Mouse (Mus musculus) intestine, postnatal 0 days (tissue): Measurements from ENCODE around the gene Slc25a16. TPM values are rescaled to one million over a fixed set of nuclear protein-coding genes. Genes with fewer than 3 reads are reported as not detected.

Experiments used
- ATAC-seq: fragments of 200-750 bp; cut with Nextera tagmentation; 2 replicates; pipeline ENCODE4 v1.8.0; 2017; ENCODE audit warnings: mild to moderate bottlenecking, moderate TSS enrichment, moderate library complexity
- H3K27ac ChIP-seq: fragments of 300-500 bp; sonication (generic); 2 replicates; pipeline ENCODE4 v1.5.1; 2014; ENCODE audit warnings: mild to moderate bottlenecking, low read depth, low read length, moderate library complexity
- H3K27me3 ChIP-seq: fragments of 300-500 bp; sonication (generic); replicated peaks from 2 replicates; pipeline ENCODE4 v1.6.1; 2014; ENCODE audit warnings: low read length, mixed read lengths; ENCODE audit not compliant: control insufficient read depth, insufficient read depth
- H3K36me3 ChIP-seq: fragments of 300-500 bp; sonication (generic); 2 replicates; pipeline ENCODE4 v1.6.1; 2014; ENCODE audit warnings: mild to moderate bottlenecking, moderate library complexity; ENCODE audit not compliant: control insufficient read depth, insufficient read depth
- H3K4me1 ChIP-seq: fragments of 300-500 bp; sonication (generic); replicated peaks from 2 replicates; pipeline ENCODE4 v1.6.1; 2014; ENCODE audit warnings: antibody characterized with exemption, low read length, mixed read lengths; ENCODE audit not compliant: control insufficient read depth, insufficient read depth
- H3K4me2 ChIP-seq: fragments of 300-500 bp; sonication (generic); replicated peaks from 2 replicates; pipeline ENCODE4 v1.6.1; 2014; ENCODE audit warnings: low read depth, mild to moderate bottlenecking, moderate library complexity
- H3K4me3 ChIP-seq: fragments of 300-500 bp; sonication (generic); 2 replicates; pipeline ENCODE4 v1.5.1; 2014; ENCODE audit warnings: low read depth, low read length
- H3K9ac ChIP-seq: fragments of 300-500 bp; sonication (generic); 2 replicates; pipeline ENCODE4 v1.6.1; 2014; ENCODE audit warnings: mild to moderate bottlenecking, low read depth, low read length
- H3K9me3 ChIP-seq: fragments of 300-500 bp; sonication (generic); 2 replicates; pipeline ENCODE4 v1.6.1; 2016; ENCODE audit warnings: mixed run types; ENCODE audit not compliant: control insufficient read depth
- CTCF ChIP-seq: sonication (generic); IDR thresholded peaks from 2 replicates; pipeline ENCODE4 v1.5.1; 2016; ENCODE audit warnings: low read depth, mild to moderate bottlenecking, control low read depth, antibody characterized with exemption, moderate library complexity
- WGBS: fragments of 180-500 bp; shearing (Covaris S2); extraction: QIAGEN DNeasy Blood & Tissue Kit; methylation state at CpG from one replicate; pipeline ENCODE4 v1.1.7; 2014; 5-methylcytosine and 5-hydroxymethylcytosine counted together
- polyA plus RNA-seq: library from polyadenylated mRNA; unstranded; fragments of >200 nt; fragmentation: Nextera tagmentation; extraction: Ambion mirVana; gene quantifications from 2 replicates; pipeline ENCODE4 v1.2.1, GENCODE M21; 2015

The Slc25a16 gene
- polyA plus RNA-seq, 1 experiment from 2014 or later = 14.6 TPM

- Histone ChIP-seq H3K4me1 (peaks cover 3% of the 10 kb centered on the region; the same call in 1 of the 2 replicates), H3K4me2 (no peak overlapping the region), H3K27me3 (peaks cover 7% of the 10 kb centered on the region; the same call in 1 of the 2 replicates), H3K9me3 (no peaks in the 10 kb centered on the region), H3K27ac (no peak overlapping the region), H3K4me3 (no peak overlapping the region), H3K36me3 (no peaks in the 10 kb centered on the region), H3K9ac (no peak overlapping the region)
- no peak for ATAC-seq
- WGBS = 50% methylated on average over 1 of the region's 1 CpGs
- no peak for TF ChIP-seq CTCF
These were observed 35.9 kb upstream of the Slc25a16 start for GRCm38 (mm10) chr10:62884517-62884916.

DNA sequence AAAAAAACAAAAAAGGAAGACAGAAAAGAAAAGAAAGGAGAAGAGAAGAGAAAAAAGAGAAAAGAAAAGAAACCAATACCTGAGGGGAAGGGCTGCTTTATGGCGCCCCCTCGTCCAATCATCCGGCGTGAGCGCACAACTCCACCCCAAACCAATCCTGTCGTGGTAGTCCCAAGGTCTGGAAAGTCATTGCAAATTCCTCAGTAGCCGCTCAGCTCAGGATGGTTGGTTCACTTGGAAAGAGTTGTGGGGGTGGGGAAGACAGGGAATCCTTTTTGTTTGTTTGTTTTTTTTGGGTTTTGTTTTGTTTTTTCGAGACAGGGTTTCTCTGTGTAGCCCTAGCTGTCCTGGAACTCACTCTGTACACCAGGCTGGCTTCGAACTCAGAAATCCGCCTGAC is 35.0 kb upstream of the Slc25a16 start:
- Histone ChIP-seq H3K36me3 (no peaks in the 10 kb centered on the region), H3K27ac (no peak overlapping the region), H3K4me2 (peak overlapping the region; percentile 93), H3K27me3 (peaks cover 7% of the 10 kb centered on the region; the same call in 1 of the 2 replicates), H3K4me1 (peaks cover 3% of the 10 kb centered on the region; the same call in 1 of the 2 replicates), H3K9me3 (no peaks in the 10 kb centered on the region), H3K9ac (no peak overlapping the region), H3K4me3 (peak overlapping the region; percentile 56)
- no peak for TF ChIP-seq CTCF
- WGBS = 37% methylated on average over 10 of the region's 10 CpGs
- no peak for ATAC-seq

GRCm38 (mm10) chr10:62885969-62886798 is 34.2 kb upstream of the Slc25a16 start:
- Histone ChIP-seq H3K9me3 (no peaks in the 10 kb centered on the region), H3K27ac (no peak overlapping the region), H3K4me1 (peaks cover 3% of the 10 kb centered on the region; the same call in 1 of the 2 replicates), H3K27me3 (peaks cover 7% of the 10 kb centered on the region; the same call in 1 of the 2 replicates), H3K9ac (peak overlapping the region; percentile 51), H3K36me3 (no peaks in the 10 kb centered on the region), H3K4me2 (peak overlapping the region; percentile 93), H3K4me3 (peak overlapping the region; percentile 56)
- ATAC-seq = peak; percentile 22; the same call in 1 of the 2 replicates
- TF ChIP-seq CTCF = no peak
- under 1% methylated on average over 38 of the region's 38 CpGs for WGBS

- WGBS = under 1% methylated on average over 56 of the region's 56 CpGs
- Histone ChIP-seq H3K27ac (no peak overlapping the region), H3K36me3 (no peaks in the 10 kb centered on the region), H3K27me3 (peaks cover 7% of the 10 kb centered on the region; the same call in 1 of the 2 replicates), H3K4me2 (peak overlapping the region; percentile 93), H3K9me3 (no peaks in the 10 kb centered on the region), H3K4me3 (peak overlapping the region; percentile 56), H3K9ac (peak overlapping the region; percentile 51), H3K4me1 (peaks cover 3% of the 10 kb centered on the region; the same call in 1 of the 2 replicates)
- no peak for TF ChIP-seq CTCF
- ATAC-seq = peak; percentile 61
These were observed 33.4 kb upstream of the Slc25a16 start for GRCm38 (mm10) chr10:62886799-62887591.

DNA sequence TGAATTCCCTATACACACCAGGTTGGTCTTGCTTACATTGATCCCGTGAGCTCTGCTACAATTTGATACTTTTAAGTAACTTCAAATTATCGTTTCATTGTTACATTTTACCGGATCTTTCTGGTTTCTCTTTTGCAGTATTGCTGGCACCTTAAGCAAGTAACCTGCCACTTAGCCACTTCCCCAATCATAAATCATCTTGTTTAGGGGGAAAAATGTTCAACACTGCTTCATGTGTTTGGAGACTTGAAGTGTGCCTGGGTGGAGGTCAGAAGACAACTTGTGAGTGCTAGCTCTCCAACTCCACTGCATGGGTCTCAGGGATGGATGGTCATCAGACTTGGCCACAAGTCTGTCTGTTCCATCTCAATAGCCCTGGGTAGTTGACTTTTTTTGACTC is 29.4 kb upstream of the Slc25a16 start:
- WGBS = 79% methylated on average over 3 of the region's 3 CpGs
- Histone ChIP-seq H3K4me2 (no peak overlapping the region), H3K9me3 (no peaks in the 10 kb centered on the region), H3K36me3 (no peaks in the 10 kb centered on the region), H3K27ac (no peak overlapping the region), H3K4me3 (no peak overlapping the region), H3K9ac (no peak overlapping the region), H3K4me1 (peaks cover 3% of the 10 kb centered on the region; the same call in 1 of the 2 replicates), H3K27me3 (peaks cover 7% of the 10 kb centered on the region; the same call in 1 of the 2 replicates)
- no peak for TF ChIP-seq CTCF
- no peak for ATAC-seq

GRCm38 (mm10) chr10:62892549-62893232 is 27.7 kb upstream of the Slc25a16 start:
- Histone ChIP-seq H3K4me3 (no peak overlapping the region), H3K36me3 (no peaks in the 10 kb centered on the region), H3K27ac (no peak overlapping the region), H3K27me3 (no peaks in the 10 kb centered on the region), H3K9me3 (no peaks in the 10 kb centered on the region), H3K4me1 (no peaks in the 10 kb centered on the region), H3K4me2 (no peak overlapping the region), H3K9ac (no peak overlapping the region)
- WGBS = 34% methylated on average over 4 of the region's 4 CpGs
- TF ChIP-seq CTCF = no peak
- ATAC-seq = no peak
